Mouse (Mus musculus): ENCODE measurements around the gene Phkb.

GRCm38 (mm10) chr8:86050882-86051281 is 210.1 kb downstream of the Phkb start:
- TF ChIP-seq CTCF (IDR thresholded peaks at IDR 0.05; ENCODE audit: borderline replicate concordance, control insufficient read depth, extremely low read depth, insufficient read depth, low read length, poor library complexity) (no peak), POLR2A (IDR thresholded peaks at IDR 0.05; ENCODE audit: control insufficient read depth, extremely low read depth, insufficient read depth, low read length, poor library complexity) (no peak)

Data from thymus, adult 2 months (tissue).